Mouse (Mus musculus): ENCODE measurements around the gene Cox10. TPM values are rescaled to one million over a fixed set of nuclear protein-coding genes. Genes with fewer than 3 reads are reported as not detected.
"Not testable (repeated sequence)": the region's sequence is repeated elsewhere in the genome, so short reads cannot be mapped to it uniquely, and the experiment has no call there.

The Cox10 gene
- polyA plus RNA-seq (2015; fragmentation: Nextera tagmentation; extraction: Ambion mirVana), result 22.6 and 23.9 TPM in 2 replicates

DNA sequence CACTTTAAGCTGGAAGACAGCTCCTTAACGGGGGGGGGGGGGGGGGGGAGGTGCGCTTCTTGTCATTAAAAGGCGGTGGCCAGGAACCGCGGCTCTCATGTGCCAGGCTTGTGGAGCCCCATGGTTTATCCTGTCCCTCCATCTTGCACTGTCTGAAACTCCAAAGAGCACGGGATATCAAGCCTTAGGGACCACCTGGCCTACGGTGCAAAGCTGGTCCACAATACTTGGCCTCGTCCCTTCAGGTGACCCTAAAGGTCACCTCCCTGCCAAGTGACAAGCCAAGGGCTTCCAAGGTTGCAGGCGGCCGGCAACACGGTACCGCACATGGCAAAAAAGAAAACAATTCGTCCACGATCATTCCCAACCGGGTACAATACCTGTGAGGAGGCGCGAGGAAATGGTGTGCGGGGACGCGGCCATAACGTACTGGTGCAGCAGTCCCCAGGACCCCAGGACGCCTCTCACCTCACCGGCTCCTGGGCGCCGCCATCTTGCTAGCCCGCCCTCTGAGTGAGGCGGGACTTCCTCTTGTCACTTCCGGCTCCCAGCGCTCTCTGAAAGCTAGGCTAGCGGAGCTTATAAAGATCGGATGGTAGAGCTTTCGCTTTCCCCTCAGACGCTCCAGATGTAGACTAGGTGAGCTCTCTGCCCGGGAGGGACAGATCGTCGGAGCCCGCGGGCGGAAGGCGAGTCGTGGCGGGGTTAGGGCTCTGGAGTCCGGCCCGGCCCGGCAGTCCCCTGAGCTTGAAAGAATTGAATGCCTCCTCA lies at the start of gene Cox10:
TSS of gene Cox10 (minus strand) at position 513 of the 771 bp plus-strand sequence.
- H3K4me3 ChIP-seq, result peak within 1 kb of the TSS; percentile 81
- no peaks in the 10 kb centered on the region for H3K27me3 ChIP-seq
- peak within 1 kb of the TSS; percentile 79 for H3K9ac ChIP-seq
- peak; percentile 96 for ATAC-seq (ENCODE audit: low FRiP score)
- H3K4me2 ChIP-seq, result peak within 1 kb of the TSS; percentile 70
- WGBS, result under 1% methylated on average over 45 of the region's 45 CpGs
- H3K27ac ChIP-seq, result peak within 1 kb of the TSS; percentile 89
- peaks cover 7% of the 10 kb centered on the region; the same call in 1 of the 2 replicates for H3K36me3 ChIP-seq
- no peaks in the 10 kb centered on the region for H3K9me3 ChIP-seq
- peaks cover 16% of the 10 kb centered on the region for H3K4me1 ChIP-seq (replicated peaks)

DNA sequence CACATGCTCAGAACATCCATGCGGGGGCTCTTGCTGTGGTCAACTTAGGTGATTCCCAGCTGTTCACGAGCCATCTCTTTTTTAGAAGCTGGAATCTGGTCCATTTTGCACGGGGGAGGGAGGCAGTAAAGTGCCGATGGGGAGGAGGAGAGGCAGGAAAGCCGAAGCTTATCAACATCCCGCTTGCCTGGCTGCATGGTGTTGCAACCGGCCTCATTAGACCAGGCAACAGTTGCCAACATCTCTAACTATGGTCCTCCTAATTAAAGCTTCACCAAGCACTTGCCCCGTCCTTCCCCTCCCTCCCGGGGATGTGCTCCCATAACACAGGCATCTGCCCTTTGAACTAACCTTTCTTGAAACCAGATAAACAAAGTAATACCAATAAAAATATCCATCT lies 48.7 kb upstream of the Cox10 start:
- Histone ChIP-seq H3K27me3 (no peaks in the 10 kb centered on the region), H3K36me3 (no peaks in the 10 kb centered on the region), H3K4me1 (replicated peaks) (peaks cover 17% of the 10 kb centered on the region; the same call in 1 of the 2 replicates), H3K9ac (no peak overlapping the region), H3K4me3 (no peak overlapping the region), H3K27ac (no peak overlapping the region), H3K9me3 (no peaks in the 10 kb centered on the region), H3K4me2 (no peak overlapping the region)
- 87% methylated on average over 9 of the region's 9 CpGs for WGBS
- no peak for ATAC-seq (ENCODE audit: low FRiP score)

DNA sequence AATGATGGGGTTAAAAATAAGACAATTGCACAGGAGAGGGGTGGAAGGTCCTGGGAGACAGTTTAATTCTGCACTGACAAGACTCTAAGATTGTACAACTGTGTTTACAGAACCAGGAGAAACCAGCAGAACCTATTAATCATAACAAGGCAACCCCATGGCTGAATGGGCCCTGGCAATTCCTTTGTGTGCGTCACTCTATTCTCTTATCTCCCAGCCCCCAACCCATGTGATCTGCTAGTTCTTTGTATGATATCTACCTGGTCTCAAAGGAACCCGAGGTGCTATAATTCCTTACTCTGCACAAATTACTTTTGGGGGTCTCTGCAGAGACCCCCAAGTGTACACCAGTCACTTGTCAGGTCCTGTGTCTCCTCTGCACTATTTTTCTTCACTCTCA lies 46.2 kb upstream of the Cox10 start:
- 58% methylated on average over 2 of the region's 2 CpGs for WGBS
- Histone ChIP-seq H3K9me3 (no peaks in the 10 kb centered on the region), H3K4me1 (replicated peaks) (peaks cover 17% of the 10 kb centered on the region; the same call in 1 of the 2 replicates), H3K4me2 (no peak overlapping the region), H3K27me3 (no peaks in the 10 kb centered on the region), H3K4me3 (no peak overlapping the region), H3K36me3 (no peaks in the 10 kb centered on the region), H3K27ac (no peak overlapping the region; the same call in 1 of the 2 replicates), H3K9ac (no peak overlapping the region)
- no peak for ATAC-seq (ENCODE audit: low FRiP score)

DNA sequence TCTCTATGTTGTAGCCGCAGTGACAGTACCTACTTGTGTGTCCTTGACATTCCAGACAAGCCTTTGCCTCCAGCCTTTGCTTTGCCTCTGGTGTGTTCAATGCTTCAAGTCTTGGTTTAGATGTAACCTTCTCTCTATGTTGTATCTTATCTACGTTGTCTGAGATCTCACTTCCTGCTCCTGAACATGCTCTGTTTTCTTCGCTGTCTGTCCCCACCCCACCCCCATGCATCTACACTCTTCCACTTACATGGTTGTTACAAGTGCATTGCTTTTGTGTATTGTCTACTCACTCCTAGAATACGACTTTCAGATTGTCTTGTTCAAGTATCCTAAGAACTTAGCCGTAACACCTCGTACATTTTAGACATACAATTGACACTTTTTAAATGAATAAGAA lies 43.9 kb upstream of the Cox10 start:
- H3K9ac ChIP-seq; H3K4me2 ChIP-seq; H3K36me3 ChIP-seq; ATAC-seq (ENCODE audit: low FRiP score); H3K4me3 ChIP-seq; H3K27ac ChIP-seq; H3K27me3 ChIP-seq; H3K9me3 ChIP-seq: not testable (repeated sequence)
- peaks cover 17% of the 10 kb centered on the region; the same call in 1 of the 2 replicates for H3K4me1 ChIP-seq (replicated peaks)
- WGBS, result 90% methylated on average over 6 of the region's 6 CpGs

DNA sequence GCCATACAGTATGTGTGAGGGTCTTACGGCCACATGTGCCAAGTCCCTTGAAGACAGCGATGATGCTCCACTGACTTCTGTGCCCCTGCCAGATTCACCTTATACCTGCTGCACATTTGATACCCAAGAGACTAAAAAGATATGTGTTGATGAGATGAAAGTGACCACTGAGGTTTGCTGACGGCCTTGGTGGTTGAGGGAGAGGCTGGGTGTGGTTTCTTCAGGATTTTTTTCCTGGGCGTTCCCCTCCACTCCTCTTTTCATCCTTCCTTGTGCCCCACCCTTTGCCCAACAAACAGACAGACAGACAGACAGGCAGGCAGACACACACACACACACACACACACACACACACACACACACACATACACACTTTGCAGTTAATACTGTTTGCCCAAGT lies 37.4 kb upstream of the Cox10 start:
- Histone ChIP-seq H3K9me3 (no peaks in the 10 kb centered on the region), H3K4me3 (no peak overlapping the region), H3K9ac (no peak overlapping the region), H3K27me3 (no peaks in the 10 kb centered on the region), H3K4me1 (replicated peaks) (0 out of 2 replicates have a peak, but pooled peaks cover 4% of the 10 kb centered on the region), H3K27ac (no peak overlapping the region), H3K36me3 (no peaks in the 10 kb centered on the region), H3K4me2 (no peak overlapping the region)
- WGBS, result 89% methylated on average over 4 of the region's 4 CpGs
- ATAC-seq (ENCODE audit: low FRiP score), result no peak

DNA sequence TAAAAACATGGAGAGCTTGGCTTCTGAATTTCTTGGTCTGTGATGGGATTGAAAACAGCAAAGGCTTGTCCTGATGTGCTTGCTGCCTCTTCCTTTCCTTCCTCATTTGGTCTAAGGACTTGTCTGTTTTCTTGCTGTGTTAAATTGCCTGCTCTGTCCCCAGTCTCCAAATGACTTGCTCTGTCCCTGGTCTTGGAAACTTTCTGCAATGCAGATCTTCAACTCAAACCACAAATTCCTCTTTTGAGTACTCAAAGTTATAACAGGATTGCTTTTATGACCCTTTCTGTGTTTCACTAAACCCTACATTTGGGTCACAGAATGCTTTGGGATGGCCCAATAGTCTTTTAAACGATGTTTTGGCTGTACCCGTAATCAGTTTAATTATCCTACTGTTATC lies 36.6 kb upstream of the Cox10 start:
- no peaks in the 10 kb centered on the region for H3K9me3 ChIP-seq
- H3K4me1 ChIP-seq (replicated peaks), result 0 out of 2 replicates have a peak, but pooled peaks cover 4% of the 10 kb centered on the region
- no peak overlapping the region for H3K4me2 ChIP-seq
- H3K27ac ChIP-seq, result no peak overlapping the region
- 90% methylated on average over 2 of the region's 2 CpGs for WGBS
- H3K27me3 ChIP-seq, result no peaks in the 10 kb centered on the region
- H3K36me3 ChIP-seq, result no peaks in the 10 kb centered on the region
- H3K9ac ChIP-seq, result no peak overlapping the region
- no peak for ATAC-seq (ENCODE audit: low FRiP score)
- H3K4me3 ChIP-seq, result no peak overlapping the region

DNA sequence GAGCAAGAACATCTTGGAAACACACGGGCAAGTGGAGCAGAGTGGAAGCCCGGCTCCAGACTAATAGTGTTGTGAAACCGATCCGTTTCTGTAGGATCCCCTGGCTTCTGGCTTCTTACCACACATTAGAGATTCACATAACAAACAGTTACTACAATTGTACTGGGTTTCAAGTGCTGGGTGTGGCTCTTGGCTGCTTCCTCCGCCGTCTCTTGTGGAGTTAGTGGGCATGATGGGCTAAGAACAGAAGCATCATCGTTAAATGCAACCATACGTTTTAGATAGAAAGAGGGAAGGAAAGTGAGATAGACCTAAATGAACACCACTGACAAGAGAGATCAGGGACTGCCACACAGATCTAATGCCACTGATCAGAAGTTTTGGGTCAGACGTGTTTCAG lies 35.8 kb upstream of the Cox10 start:
- WGBS, result 92% methylated on average over 9 of the region's 9 CpGs
- no peak for ATAC-seq (ENCODE audit: low FRiP score)
- H3K9ac ChIP-seq, result no peak overlapping the region
- no peak overlapping the region for H3K4me3 ChIP-seq
- H3K36me3 ChIP-seq, result no peaks in the 10 kb centered on the region
- H3K27ac ChIP-seq, result no peak overlapping the region
- 0 out of 2 replicates have a peak, but pooled peaks cover 4% of the 10 kb centered on the region for H3K4me1 ChIP-seq (replicated peaks)
- no peaks in the 10 kb centered on the region for H3K9me3 ChIP-seq
- no peaks in the 10 kb centered on the region for H3K27me3 ChIP-seq
- no peak overlapping the region for H3K4me2 ChIP-seq

DNA sequence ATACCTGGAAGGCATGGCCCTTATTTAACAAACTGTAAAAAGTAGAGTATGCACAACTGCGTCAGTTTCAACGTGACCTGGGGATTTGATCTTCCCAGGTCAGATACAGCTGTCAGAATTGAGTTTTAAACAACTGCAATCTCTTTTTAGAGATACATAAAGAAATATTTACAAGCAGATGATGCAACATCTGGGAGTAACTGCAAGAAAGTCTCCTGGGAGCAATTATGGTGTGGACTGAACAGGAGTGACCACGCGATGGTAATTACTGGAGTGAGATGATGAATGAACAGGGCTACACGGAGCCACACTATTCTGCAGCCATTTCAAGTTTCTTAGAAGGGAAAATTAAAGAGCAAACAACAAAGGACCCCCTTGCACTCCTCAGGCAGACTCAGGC lies 20.8 kb upstream of the Cox10 start:
- Histone ChIP-seq H3K27me3 (no peaks in the 10 kb centered on the region), H3K36me3 (no peaks in the 10 kb centered on the region), H3K9ac (no peak overlapping the region), H3K4me3 (no peak overlapping the region), H3K4me2 (no peak overlapping the region), H3K27ac (no peak overlapping the region), H3K4me1 (replicated peaks) (peaks cover 5% of the 10 kb centered on the region), H3K9me3 (no peaks in the 10 kb centered on the region)
- ATAC-seq (ENCODE audit: low FRiP score), result no peak
- 74% methylated on average over 5 of the region's 5 CpGs for WGBS

DNA sequence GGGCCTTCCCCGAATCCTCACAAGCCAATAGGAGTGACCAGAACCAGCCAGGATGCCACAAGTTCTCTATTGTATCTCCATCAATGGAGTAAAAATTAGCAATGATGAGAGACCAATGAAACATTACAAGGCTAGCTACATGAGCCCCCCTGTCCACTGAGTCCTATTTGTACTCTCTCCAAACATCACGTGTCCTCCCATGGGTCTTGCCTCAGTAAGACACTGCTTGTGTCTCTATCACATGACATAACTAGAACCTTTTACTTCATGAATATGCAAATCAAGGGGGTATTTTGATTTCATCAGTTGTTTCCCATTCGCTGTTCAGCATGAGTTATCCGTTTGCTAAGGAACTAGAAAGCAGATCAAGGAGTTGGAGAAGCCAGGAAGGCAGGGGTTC lies 13.8 kb upstream of the Cox10 start:
- Histone ChIP-seq H3K4me2 (no peak overlapping the region), H3K9ac (no peak overlapping the region), H3K4me1 (replicated peaks) (no peaks in the 10 kb centered on the region), H3K4me3 (no peak overlapping the region), H3K9me3 (no peaks in the 10 kb centered on the region), H3K36me3 (no peaks in the 10 kb centered on the region), H3K27me3 (no peaks in the 10 kb centered on the region), H3K27ac (no peak overlapping the region)
- 89% methylated on average over 4 of the region's 4 CpGs for WGBS
- no peak for ATAC-seq (ENCODE audit: low FRiP score)

DNA sequence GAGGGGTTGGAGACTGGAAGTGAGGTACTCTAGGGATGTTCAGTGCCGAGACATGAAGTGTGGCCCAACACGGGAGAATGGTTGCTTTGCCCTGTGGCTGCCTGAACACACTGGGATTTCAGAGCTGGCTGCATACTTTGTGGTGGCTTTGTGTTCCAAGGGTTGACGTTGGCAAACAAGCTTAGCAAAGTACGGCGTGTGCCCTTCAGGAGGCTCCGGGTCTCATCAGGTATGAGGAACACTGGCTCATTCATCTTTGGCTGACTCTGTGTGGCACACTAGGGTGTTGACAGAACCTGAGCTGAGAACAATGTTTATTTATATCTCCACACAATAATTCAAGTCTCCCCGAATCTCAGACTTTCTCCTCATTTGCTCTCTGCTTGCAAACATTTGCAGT lies 11.9 kb upstream of the Cox10 start:
- Histone ChIP-seq H3K9ac (no peak overlapping the region), H3K27ac (no peak overlapping the region), H3K9me3 (no peaks in the 10 kb centered on the region), H3K4me2 (no peak overlapping the region), H3K4me3 (no peak overlapping the region), H3K27me3 (no peaks in the 10 kb centered on the region), H3K4me1 (replicated peaks) (no peaks in the 10 kb centered on the region), H3K36me3 (no peaks in the 10 kb centered on the region)
- no peak for ATAC-seq (ENCODE audit: low FRiP score)
- 83% methylated on average over 7 of the region's 7 CpGs for WGBS

DNA sequence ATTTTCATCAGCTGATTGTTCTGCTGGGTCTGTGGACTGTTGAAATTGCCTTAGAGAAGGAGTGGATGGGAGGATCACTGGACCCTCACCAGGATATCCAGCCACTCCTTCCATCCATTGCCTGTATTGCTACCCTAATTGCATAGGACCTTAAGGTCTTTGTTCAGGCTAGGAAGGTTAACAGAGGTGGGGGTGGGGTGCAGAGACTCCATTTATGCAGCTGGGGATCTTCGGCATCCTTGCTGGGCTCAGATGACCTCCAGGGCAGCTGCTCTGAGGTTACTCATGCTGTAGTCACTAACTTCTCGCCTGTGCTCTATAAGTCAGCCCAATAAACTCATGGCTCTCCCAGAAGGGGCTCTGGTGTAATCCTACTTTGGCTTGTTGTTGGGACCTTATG lies 10.4 kb upstream of the Cox10 start:
- H3K9me3 ChIP-seq, result no peaks in the 10 kb centered on the region
- no peaks in the 10 kb centered on the region for H3K4me1 ChIP-seq (replicated peaks)
- no peak overlapping the region for H3K27ac ChIP-seq
- H3K27me3 ChIP-seq, result no peaks in the 10 kb centered on the region
- no peak for ATAC-seq (ENCODE audit: low FRiP score)
- no peak overlapping the region for H3K4me2 ChIP-seq
- H3K9ac ChIP-seq, result no peak overlapping the region
- 42% methylated on average over 2 of the region's 2 CpGs for WGBS
- no peak overlapping the region for H3K4me3 ChIP-seq
- no peaks in the 10 kb centered on the region for H3K36me3 ChIP-seq

DNA sequence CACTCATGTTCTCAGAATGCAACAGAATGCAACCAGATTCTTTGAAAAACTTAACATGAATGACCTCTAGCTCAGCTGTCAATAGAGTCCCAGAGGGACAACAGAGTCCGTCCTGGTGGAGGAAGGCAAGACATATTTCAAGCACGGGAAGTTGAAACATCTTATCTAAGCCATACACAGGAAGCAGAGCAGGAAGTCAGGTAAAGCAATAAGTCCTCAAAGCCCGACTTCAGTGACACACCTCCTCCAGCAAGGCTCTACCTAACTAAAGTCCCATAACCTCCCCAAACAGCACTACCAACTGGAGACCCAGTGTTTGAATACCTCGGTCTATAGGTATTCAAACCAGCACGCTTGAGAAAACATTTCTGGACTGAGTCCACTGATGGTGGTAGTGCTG lies 6.6 kb upstream of the Cox10 start:
- Histone ChIP-seq H3K4me3 (no peak overlapping the region), H3K36me3 (peaks cover 7% of the 10 kb centered on the region; the same call in 1 of the 2 replicates), H3K4me1 (replicated peaks) (no peaks in the 10 kb centered on the region), H3K27ac (no peak overlapping the region), H3K9ac (no peak overlapping the region), H3K27me3 (no peaks in the 10 kb centered on the region), H3K4me2 (no peak overlapping the region), H3K9me3 (no peaks in the 10 kb centered on the region)
- WGBS, result 89% methylated on average over 5 of the region's 5 CpGs
- ATAC-seq (ENCODE audit: low FRiP score), result no peak

DNA sequence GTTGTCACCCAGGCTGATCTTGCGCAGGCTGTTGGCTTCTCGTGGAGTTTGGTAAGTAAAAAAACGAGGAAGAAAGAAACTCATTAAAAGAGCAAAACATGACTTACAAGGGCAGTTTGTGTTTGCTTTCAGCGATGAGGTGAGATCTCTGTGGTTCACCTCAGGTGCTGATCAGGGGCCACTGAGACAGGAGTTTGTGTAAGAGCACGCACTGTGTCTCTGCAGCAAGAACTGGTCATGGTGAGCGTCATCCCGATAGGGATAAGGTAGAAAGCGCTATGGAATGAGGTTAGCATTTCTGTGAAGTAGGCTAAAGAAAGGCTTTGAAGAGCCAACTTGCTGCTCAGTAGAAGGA lies 436 bp upstream of the Cox10 start:
- peak overlapping the region; percentile 81 for H3K4me3 ChIP-seq
- H3K4me2 ChIP-seq, result peak overlapping the region; percentile 70
- peak; percentile 46; the same call in 1 of the 2 replicates for ATAC-seq (ENCODE audit: low FRiP score)
- H3K9ac ChIP-seq, result peak overlapping the region; percentile 79
- no peaks in the 10 kb centered on the region for H3K9me3 ChIP-seq
- H3K36me3 ChIP-seq, result peaks cover 7% of the 10 kb centered on the region; the same call in 1 of the 2 replicates
- 1% methylated on average over 8 of the region's 8 CpGs for WGBS
- H3K27ac ChIP-seq, result peak overlapping the region; percentile 89
- H3K27me3 ChIP-seq, result no peaks in the 10 kb centered on the region
- H3K4me1 ChIP-seq (replicated peaks), result peaks cover 16% of the 10 kb centered on the region

Data from hindbrain, embryonic 13.5 days (tissue).